Mouse (Mus musculus) ES-Bruce4 (cell line): ENCODE measurements around the gene Plxnd1. TPM values are rescaled to one million over a fixed set of nuclear protein-coding genes. Genes with fewer than 3 reads are reported as not detected.

Experiments used
- H3K27ac ChIP-seq: 2 replicates; pipeline ENCODE4 v1.5.1; 2012; ENCODE audit warnings: low read length, inconsistent platforms; ENCODE audit not compliant: insufficient read depth
- H3K27me3 ChIP-seq: 2 replicates; pipeline ENCODE4 v1.6.1; 2012; ENCODE audit warnings: mild to moderate bottlenecking, low read length, inconsistent platforms; ENCODE audit not compliant: control insufficient read depth, poor library complexity, insufficient read depth, severe bottlenecking
- H3K36me3 ChIP-seq: 2 replicates; pipeline ENCODE4 v1.6.1; 2012; ENCODE audit warnings: inconsistent platforms, mild to moderate bottlenecking, low read length, moderate library complexity; ENCODE audit not compliant: control insufficient read depth, poor library complexity, insufficient read depth, severe bottlenecking
- H3K4me1 ChIP-seq: one replicate; pipeline ENCODE4 v1.8.1; 2011; ENCODE audit warnings: low read length; ENCODE audit not compliant: control insufficient read depth, insufficient read depth
- H3K4me3 ChIP-seq: 2 replicates; pipeline ENCODE4 v1.5.1; 2011; ENCODE audit warnings: low read depth, mild to moderate bottlenecking, low read length
- H3K9ac ChIP-seq: 2 replicates; pipeline ENCODE4 v1.6.1; 2012; ENCODE audit warnings: low read depth, mild to moderate bottlenecking, inconsistent platforms; ENCODE audit not compliant: poor library complexity, severe bottlenecking
- H3K9me3 ChIP-seq: replicated peaks from 2 replicates; pipeline ENCODE4 v1.6.1; 2012; ENCODE audit warnings: mild to moderate bottlenecking, low read length, inconsistent platforms; ENCODE audit not compliant: control insufficient read depth, poor library complexity, insufficient read depth, severe bottlenecking
- CTCF ChIP-seq: IDR thresholded peaks from one replicate; pipeline ENCODE4 v1.8.1; 2011; ENCODE audit warnings: low read depth, low read length
- EP300 ChIP-seq: IDR thresholded peaks from 2 replicates; pipeline ENCODE4 v1.6.1; 2011; ENCODE audit warnings: low read depth, low read length; ENCODE audit not compliant: insufficient read depth
- POLR2A ChIP-seq: IDR thresholded peaks from one replicate; pipeline ENCODE4 v1.8.1; 2011; ENCODE audit warnings: low read length; ENCODE audit not compliant: insufficient read depth
- polyA plus RNA-seq: library from polyadenylated mRNA; stranded (reverse); fragments of >200 nt; gene quantifications from 2 replicates; pipeline ENCODE4 v1.2.4, GENCODE M21; 2011; ENCODE audit warnings: low read depth; ENCODE audit not compliant: missing spikeins, insufficient read depth, insufficient read length

The Plxnd1 gene
- polyA plus RNA-seq, 1 experiment, result 7.6 TPM

DNA sequence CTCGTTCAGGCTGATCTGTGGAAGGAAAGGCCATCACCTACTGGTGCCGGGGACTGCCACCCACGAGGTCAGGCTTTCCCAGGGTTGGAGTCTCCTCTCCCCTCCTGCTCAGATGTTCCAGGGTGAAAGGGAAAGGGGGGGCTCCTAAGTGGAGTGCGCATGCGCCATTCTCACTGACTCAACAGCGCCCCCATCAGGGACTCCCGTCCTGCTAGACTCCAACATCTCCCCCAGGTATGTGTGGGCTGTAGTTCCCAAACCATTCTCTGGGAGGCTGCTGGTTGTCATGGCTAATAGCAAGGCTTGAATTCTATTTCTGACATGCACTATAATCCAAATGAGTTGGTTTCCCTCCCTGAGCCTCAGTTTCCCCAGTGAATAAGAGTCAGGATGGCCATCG lies 16.2 kb downstream of the Plxnd1 start:
- no peak for TF ChIP-seq POLR2A
- TF ChIP-seq CTCF, result peak; percentile 40
- TF ChIP-seq EP300, result no peak
- Histone ChIP-seq H3K9me3 (no peaks in the 10 kb centered on the region), H3K9ac (no peak overlapping the region), H3K4me1 (no peaks in the 10 kb centered on the region), H3K4me3 (no peak overlapping the region), H3K27ac (no peak overlapping the region), H3K27me3 (no peaks in the 10 kb centered on the region), H3K36me3 (no peaks in the 10 kb centered on the region)

DNA sequence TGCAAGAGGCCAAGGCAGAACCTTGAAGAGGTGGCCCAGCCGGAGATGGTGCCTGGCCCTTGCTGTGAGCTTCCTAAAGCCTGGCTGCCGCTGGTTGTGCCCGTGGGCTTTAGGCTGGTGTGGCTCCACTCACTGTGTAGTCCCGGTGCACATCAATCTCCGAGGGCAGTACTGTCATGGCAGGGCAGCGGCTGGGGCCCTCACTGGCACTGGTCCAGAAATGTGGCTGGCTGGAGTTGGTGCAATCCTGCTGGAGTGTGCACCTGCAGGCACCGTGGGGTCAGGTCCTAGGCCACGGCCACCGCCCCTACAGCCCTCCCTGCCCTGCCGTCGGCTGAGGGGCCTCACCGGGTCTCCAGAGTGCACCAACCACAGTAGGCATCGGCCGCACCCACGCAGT lies 17.0 kb downstream of the Plxnd1 start:
- Histone ChIP-seq H3K27me3 (no peaks in the 10 kb centered on the region), H3K4me1 (no peaks in the 10 kb centered on the region), H3K9me3 (no peaks in the 10 kb centered on the region), H3K36me3 (no peaks in the 10 kb centered on the region), H3K27ac (no peak overlapping the region), H3K9ac (no peak overlapping the region), H3K4me3 (no peak overlapping the region)
- TF ChIP-seq POLR2A, result no peak
- TF ChIP-seq CTCF, result no peak
- TF ChIP-seq EP300, result no peak

DNA sequence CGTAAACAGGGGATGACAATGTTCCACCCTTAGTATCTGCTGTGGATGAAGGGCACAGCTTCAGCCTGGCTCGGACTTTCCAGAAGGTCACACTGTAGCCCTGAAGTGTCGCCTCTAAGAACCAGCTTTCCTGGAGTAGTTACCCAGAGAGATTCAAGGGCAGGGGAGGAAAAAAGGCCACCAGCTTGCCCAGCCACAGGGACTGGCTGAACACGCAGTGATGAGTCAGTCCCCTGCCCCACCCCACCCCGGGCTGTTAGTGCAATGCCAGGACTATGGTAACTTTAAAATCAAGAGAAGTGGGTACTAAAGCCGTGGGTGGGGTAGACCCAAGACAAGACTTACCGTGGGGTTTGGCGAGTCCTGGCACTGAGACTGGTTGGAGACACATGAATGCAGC lies 19.2 kb downstream of the Plxnd1 start:
- H3K27ac ChIP-seq, result no peak overlapping the region
- TF ChIP-seq EP300 (no peak), CTCF (no peak), POLR2A (no peak)
- H3K4me1 ChIP-seq, result no peaks in the 10 kb centered on the region
- H3K4me3 ChIP-seq, result no peak overlapping the region
- no peaks in the 10 kb centered on the region for H3K9me3 ChIP-seq
- H3K9ac ChIP-seq, result no peak overlapping the region
- no peaks in the 10 kb centered on the region for H3K36me3 ChIP-seq
- no peaks in the 10 kb centered on the region for H3K27me3 ChIP-seq

DNA sequence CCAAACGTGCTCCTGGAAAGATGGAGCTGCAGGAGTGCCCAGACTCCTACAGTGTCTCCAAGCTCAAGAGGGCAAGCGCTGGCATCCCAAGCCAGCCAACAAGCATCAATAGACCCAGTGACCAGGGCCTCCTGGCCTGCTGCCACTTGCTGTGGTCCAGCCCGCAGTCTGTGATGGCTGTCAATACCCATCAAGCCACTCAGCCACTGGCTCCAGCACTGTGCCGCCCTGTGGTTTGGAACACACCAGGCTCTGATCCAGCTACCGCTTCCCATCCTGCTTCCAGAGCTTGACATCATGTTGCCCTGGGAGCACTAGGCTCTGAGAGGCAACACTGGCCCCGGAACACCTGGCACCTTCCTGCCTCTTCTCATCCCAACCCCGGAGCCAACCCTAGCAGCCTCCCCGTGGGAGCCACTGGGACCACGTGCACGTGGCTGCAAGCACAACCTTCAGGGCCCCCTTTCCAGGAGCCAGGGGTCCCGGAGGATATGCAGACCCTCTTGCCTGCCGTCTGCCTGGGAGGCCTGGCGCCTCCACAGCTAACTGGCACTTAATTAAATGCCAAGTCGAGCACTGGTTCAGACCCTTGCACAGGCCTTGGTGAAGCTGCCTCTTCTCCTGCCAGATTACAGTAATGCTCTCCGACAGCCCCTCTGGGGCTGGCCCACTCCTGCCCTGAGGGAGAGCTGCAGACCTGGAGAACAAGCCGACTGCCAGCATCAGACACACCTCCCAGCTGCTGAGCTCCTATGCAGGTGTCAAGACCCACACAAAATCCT lies 20.7 kb downstream of the Plxnd1 start:
- no peak overlapping the region for H3K4me3 ChIP-seq
- no peak overlapping the region for H3K27ac ChIP-seq
- no peaks in the 10 kb centered on the region for H3K9me3 ChIP-seq
- no peak for TF ChIP-seq EP300
- TF ChIP-seq CTCF, result no peak
- no peak for TF ChIP-seq POLR2A
- no peaks in the 10 kb centered on the region for H3K4me1 ChIP-seq
- no peak overlapping the region for H3K9ac ChIP-seq
- no peaks in the 10 kb centered on the region for H3K27me3 ChIP-seq
- H3K36me3 ChIP-seq, result no peaks in the 10 kb centered on the region

DNA sequence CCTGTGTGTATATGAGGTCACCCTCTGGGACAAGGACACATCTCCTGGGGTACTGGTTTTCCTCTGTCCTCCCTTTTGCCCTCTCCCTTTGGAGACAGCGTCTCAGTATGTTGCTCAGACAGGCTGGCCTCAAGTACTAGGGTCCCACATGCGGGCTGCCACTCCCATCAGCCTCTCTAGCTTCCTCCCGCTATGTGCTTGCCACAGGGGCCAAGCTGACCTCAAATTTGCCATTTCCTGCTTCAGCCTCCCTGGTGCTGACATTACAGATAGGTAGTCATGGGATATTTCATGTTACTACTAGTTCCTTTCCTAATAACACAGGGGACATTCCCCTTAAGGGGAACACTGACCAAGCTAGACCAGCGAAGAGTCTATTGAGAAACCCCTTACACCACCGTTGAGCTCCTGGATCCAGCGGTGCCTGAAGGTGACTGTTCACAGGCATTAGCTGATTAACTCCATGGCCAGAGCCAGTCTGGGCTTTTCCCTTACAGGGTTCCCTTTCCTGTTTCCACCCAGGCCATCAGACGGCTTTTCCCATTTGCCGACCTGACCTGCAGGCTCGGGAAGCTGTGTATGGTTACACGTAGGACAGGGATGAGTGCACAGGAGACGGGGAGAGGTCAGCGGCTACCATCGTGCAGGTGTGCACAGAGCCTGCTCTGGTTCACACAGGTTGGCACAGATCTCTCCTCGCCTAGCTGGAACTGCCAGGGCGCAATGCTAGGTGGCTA lies 21.5 kb downstream of the Plxnd1 start:
- Histone ChIP-seq H3K9me3 (no peaks in the 10 kb centered on the region), H3K9ac (no peak overlapping the region), H3K27ac (no peak overlapping the region), H3K36me3 (no peaks in the 10 kb centered on the region), H3K4me1 (no peaks in the 10 kb centered on the region), H3K4me3 (no peak overlapping the region), H3K27me3 (no peaks in the 10 kb centered on the region)
- TF ChIP-seq EP300 (no peak), CTCF (no peak), POLR2A (no peak)
